ENCODE assay signal across 12 mouse cellular contexts in genomic region chr1:170392771-170393728, GRCm38 (mm10).
DNase-seq lines count a peak whose midpoint lies in the region; ATAC-seq and TF ChIP-seq lines count a peak whose summit lies in the region.
"Had no signal": no experiment of that assay in that cellular context is flagged by ENCODE, and none has a peak within 500 bp of the region (broad histone marks: within the 10 kb centered on the region; RNA-seq: fewer than 3 reads in every experiment).

No protein-coding gene starts in this region.

- H3K36me3 ChIP-seq in neural tube, embryonic 11.5 days (ENCODE audit: control insufficient read depth, insufficient read depth, low read length) = no peaks in the 10 kb centered on the region
- H3K36me3 ChIP-seq in neural tube, embryonic 15.5 days = no peaks in the 10 kb centered on the region
- H3K36me3 ChIP-seq in heart, postnatal 0 days (replicated peaks; ENCODE audit: control insufficient read depth, insufficient read depth, low read length) = no peaks in the 10 kb centered on the region
- no peaks in the 10 kb centered on the region for H3K36me3 ChIP-seq in limb, embryonic 14.5 days (ENCODE audit: control insufficient read depth, insufficient read depth, low read length)
- H3K36me3 ChIP-seq: G1E; liver, embryonic 15.5 days had no signal

- ATAC-seq in neural tube, embryonic 11.5 days (ENCODE audit: insufficient read depth, low FRiP score, low TSS enrichment) = no peak
- no peak for ATAC-seq in neural tube, embryonic 15.5 days (ENCODE audit: low FRiP score)
- peak; percentile 51; the same call in 1 of the 2 replicates for ATAC-seq in heart, postnatal 0 days (ENCODE audit: insufficient read depth, low read depth)
- no peak for ATAC-seq in limb, embryonic 14.5 days (ENCODE audit: low FRiP score, low read depth)

- no peaks in the 10 kb centered on the region for H3K9me3 ChIP-seq in neural tube, embryonic 11.5 days (ENCODE audit: control insufficient read depth, low read length)
- H3K9me3 ChIP-seq in neural tube, embryonic 15.5 days (replicated peaks) = no peaks in the 10 kb centered on the region
- H3K9me3 ChIP-seq in heart, postnatal 0 days (replicated peaks; ENCODE audit: control insufficient read depth, low read length) = no peaks in the 10 kb centered on the region
- no peaks in the 10 kb centered on the region for H3K9me3 ChIP-seq in limb, embryonic 14.5 days (ENCODE audit: control insufficient read depth, low read length)
- H3K9me3 ChIP-seq: G1E; liver, embryonic 15.5 days had no signal

- H3K4me3 ChIP-seq in neural tube, embryonic 11.5 days (ENCODE audit: low read depth, low read length) = no peak overlapping the region
- H3K4me3 ChIP-seq in neural tube, embryonic 15.5 days (replicated peaks) = no peak overlapping the region
- no peak overlapping the region for H3K4me3 ChIP-seq in heart, postnatal 0 days (ENCODE audit: low read depth, low read length)
- H3K4me3 ChIP-seq in limb, embryonic 14.5 days (replicated peaks; ENCODE audit: low read length) = no peak overlapping the region
- H3K4me3 ChIP-seq in cerebellum, adult 2 months (replicated peaks; ENCODE audit: insufficient read depth, low read depth, low read length) = no peak overlapping the region
- H3K4me3 ChIP-seq: liver, embryonic 15.5 days had no signal

- WGBS in neural tube, embryonic 11.5 days = 83% methylated on average over 14 of the region's 14 CpGs
- 88% methylated on average over 14 of the region's 14 CpGs for WGBS in neural tube, embryonic 15.5 days
- 58% methylated on average over 14 of the region's 14 CpGs for WGBS in heart, postnatal 0 days
- 70% methylated on average over 14 of the region's 14 CpGs for WGBS in limb, embryonic 14.5 days
- WGBS in cerebellum, adult 2 months = 81% methylated on average over 14 of the region's 14 CpGs

- no peaks in the 10 kb centered on the region for H3K4me1 ChIP-seq in neural tube, embryonic 11.5 days (ENCODE audit: control insufficient read depth, insufficient read depth, low read length)
- H3K4me1 ChIP-seq in neural tube, embryonic 15.5 days = 0 out of 2 replicates have a peak, but pooled peaks cover 4% of the 10 kb centered on the region
- H3K4me1 ChIP-seq in heart, postnatal 0 days (ENCODE audit: control insufficient read depth, insufficient read depth) = peaks cover 16% of the 10 kb centered on the region
- H3K4me1 ChIP-seq in limb, embryonic 14.5 days (ENCODE audit: control insufficient read depth, insufficient read depth, low read length) = no peaks in the 10 kb centered on the region
- no peaks in the 10 kb centered on the region for H3K4me1 ChIP-seq in cerebellum, adult 2 months (ENCODE audit: control insufficient read depth, insufficient read depth, low read length)

- TF ChIP-seq EP300 in heart, postnatal 0 days (IDR thresholded peaks at IDR 0.05; ENCODE audit: low read depth) = no peak

- no peak for TF ChIP-seq CTCF in heart, postnatal 0 days (IDR thresholded peaks at IDR 0.05; ENCODE audit: low read depth)
- TF ChIP-seq CTCF in cerebellum, adult 2 months (IDR thresholded peaks at IDR 0.05; ENCODE audit: borderline replicate concordance, insufficient read depth, low read depth, low read length) = no peak

- H3K4me2 ChIP-seq in neural tube, embryonic 11.5 days (ENCODE audit: low read depth) = no peak overlapping the region
- H3K4me2 ChIP-seq in neural tube, embryonic 15.5 days = no peak overlapping the region
- H3K4me2 ChIP-seq in heart, postnatal 0 days (ENCODE audit: low read depth, low read length) = peak overlapping the region; percentile 31; the same call in 1 of the 2 replicates
- H3K4me2 ChIP-seq in limb, embryonic 14.5 days (replicated peaks; ENCODE audit: low read depth, low read length, severe bottlenecking) = no peak overlapping the region
- H3K4me2 ChIP-seq: liver, embryonic 15.5 days had no signal

- H3K9ac ChIP-seq in neural tube, embryonic 11.5 days (ENCODE audit: low read length) = no peak overlapping the region
- H3K9ac ChIP-seq in neural tube, embryonic 15.5 days (replicated peaks) = no peak overlapping the region
- H3K9ac ChIP-seq in heart, postnatal 0 days (replicated peaks; ENCODE audit: low read depth, low read length) = no peak overlapping the region; the same call in 1 of the 2 replicates
- no peak overlapping the region for H3K9ac ChIP-seq in limb, embryonic 14.5 days (ENCODE audit: low read depth, low read length, severe bottlenecking)
- H3K9ac ChIP-seq: liver, embryonic 15.5 days had no signal

- no peak overlapping the region for H3K27ac ChIP-seq in neural tube, embryonic 11.5 days (ENCODE audit: low read depth, low read length)
- no peak overlapping the region for H3K27ac ChIP-seq in neural tube, embryonic 15.5 days (replicated peaks)
- 0 out of 2 replicates have a peak overlapping the region, but pooled peaks have one; percentile 7 for H3K27ac ChIP-seq in heart, postnatal 0 days (ENCODE audit: low read depth)
- 0 out of 2 replicates have a peak overlapping the region, but pooled peaks have one; percentile 53 for H3K27ac ChIP-seq in limb, embryonic 14.5 days (replicated peaks; ENCODE audit: low read depth, low read length)
- no peak overlapping the region for H3K27ac ChIP-seq in cerebellum, adult 2 months (ENCODE audit: insufficient read depth, low read length)
- H3K27ac ChIP-seq: liver, embryonic 15.5 days had no signal

- no peak for TF ChIP-seq POLR2A in limb, embryonic 14.5 days (IDR thresholded peaks at IDR 0.05; ENCODE audit: borderline replicate concordance, extremely low read depth, insufficient read depth, insufficient read length)
- TF ChIP-seq POLR2A in cerebellum, adult 2 months (IDR thresholded peaks at IDR 0.05; ENCODE audit: borderline replicate concordance, insufficient read depth, low read length) = no peak

- no peaks in the 10 kb centered on the region for H3K27me3 ChIP-seq in neural tube, embryonic 11.5 days (ENCODE audit: control insufficient read depth, insufficient read depth, low read length)
- no peaks in the 10 kb centered on the region for H3K27me3 ChIP-seq in neural tube, embryonic 15.5 days (replicated peaks)
- H3K27me3 ChIP-seq in heart, postnatal 0 days (ENCODE audit: control insufficient read depth, insufficient read depth, low read length) = no peaks in the 10 kb centered on the region
- H3K27me3 ChIP-seq in limb, embryonic 14.5 days (ENCODE audit: control insufficient read depth, insufficient read depth, low read length) = no peaks in the 10 kb centered on the region
- H3K27me3 ChIP-seq in cerebellum, adult 2 months (ENCODE audit: control insufficient read depth, insufficient read depth, low read length) = no peaks in the 10 kb centered on the region
- H3K27me3 ChIP-seq: liver, embryonic 15.5 days had no signal

- DNase-seq in neural tube, embryonic 11.5 days (ENCODE audit: low spot score) = peak; percentile 25
- DNase-seq in heart, postnatal 0 days (ENCODE audit: low spot score) = peak; percentile 21
- DNase-seq in limb, embryonic 14.5 days (ENCODE audit: low spot score) = peak; percentile 54
- peak; percentile 79 for DNase-seq in urinary bladder, postnatal 14 days (ENCODE audit: low spot score)
- DNase-seq in frontal cortex, postnatal 10 days (ENCODE audit: low spot score in 2 of 2) = no peak
- no peak for DNase-seq in layer of hippocampus, adult 9-11 months
- DNase-seq in cerebellum, adult 2 months = no peak
- DNase-seq: cerebellum, adult 8-10 months; gastrocnemius, postnatal 25 days had no signal

Comparison
In these comparisons a context has a peak if more than half of its experiments do, and no peak if none do; other contexts are left out.
1. DNase-seq: peak in neural tube, embryonic 11.5 days (single experiment), heart, postnatal 0 days (single experiment), limb, embryonic 14.5 days (single experiment) and urinary bladder, postnatal 14 days (single experiment); none in frontal cortex, postnatal 10 days (0 of 2), layer of hippocampus, adult 9-11 months (single experiment) and cerebellum, adult 2 months (0 of 2).
2. H3K27ac ChIP-seq: peak in heart, postnatal 0 days (single experiment) and limb, embryonic 14.5 days (single experiment); none in neural tube, embryonic 11.5 days (single experiment), neural tube, embryonic 15.5 days (single experiment) and cerebellum, adult 2 months (single experiment).